20 mouse cellular contexts compared by ENCODE assay signal in the genomic region with DNA sequence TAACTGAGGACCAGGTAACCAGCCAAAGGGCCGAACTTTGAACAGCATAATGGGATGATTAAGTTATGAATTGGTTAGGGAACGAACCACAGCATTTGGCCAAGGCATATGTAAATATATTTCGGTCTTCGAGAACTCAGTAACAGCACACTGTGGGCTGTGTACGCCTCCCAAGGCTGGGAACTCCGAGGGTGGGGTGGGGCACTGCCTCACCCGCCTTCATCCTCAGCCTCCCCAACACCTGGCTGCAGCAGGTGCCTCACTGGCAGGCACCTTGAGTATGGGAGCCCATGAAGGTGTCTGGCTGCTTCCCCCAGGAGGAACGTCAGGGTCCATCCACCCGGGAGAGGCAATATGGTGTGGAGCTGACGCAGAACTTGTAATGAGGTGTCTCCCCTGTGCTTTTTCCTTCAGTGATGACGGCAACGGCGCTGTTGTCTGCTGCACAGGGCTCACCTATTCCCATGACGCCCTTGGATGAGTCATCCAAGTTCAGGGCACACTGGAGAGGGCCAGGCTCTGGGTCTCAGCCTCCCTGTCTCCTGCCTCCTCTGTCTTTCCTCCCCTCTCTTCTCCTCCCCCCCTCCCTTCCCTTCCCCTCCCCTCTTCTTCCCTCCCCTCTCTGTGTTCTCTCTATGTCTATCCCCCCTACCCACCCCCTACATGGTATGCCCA. TPM values are rescaled to one million over a fixed set of nuclear protein-coding genes. Genes with fewer than 3 reads are reported as not detected.
A peak's percentile ranks its signal among the peaks of the same experiment; 100 is the strongest.
DNase-seq lines count a peak whose midpoint lies in the region; ATAC-seq and TF ChIP-seq lines count a peak whose summit lies in the region.
"Had no signal": no experiment of that assay in that cellular context is flagged by ENCODE, and none has a peak within 500 bp of the region (broad histone marks: within the 10 kb centered on the region; RNA-seq: fewer than 3 reads in every experiment).

No protein-coding gene starts in this region.

- peak; percentile 66 for DNase-seq in heart, adult 11 months
- DNase-seq in heart, postnatal 10 days, result no peak
- DNase-seq in midbrain, embryonic 10.5 days (ENCODE audit: low spot score), result no peak
- DNase-seq in thymus, postnatal 14 days, result no peak
- no peak for DNase-seq in gastrocnemius, postnatal 14 days
- DNase-seq: cerebellum, adult 2 months; cerebellum, postnatal 10 days; embryo, embryonic 11 days; heart, adult 2 months; heart, postnatal 4 days had no signal

- no peaks in the 10 kb centered on the region for H3K27me3 ChIP-seq in midbrain, embryonic 15.5 days (replicated peaks)
- no peaks in the 10 kb centered on the region for H3K27me3 ChIP-seq in midbrain, embryonic 10.5 days (ENCODE audit: low read depth, poor library complexity, severe bottlenecking)
- no peaks in the 10 kb centered on the region for H3K27me3 ChIP-seq in intestine, postnatal 0 days (replicated peaks; ENCODE audit: control insufficient read depth, insufficient read depth, low read length)
- H3K27me3 ChIP-seq in stomach, embryonic 16.5 days (ENCODE audit: control insufficient read depth, insufficient read depth, low read length), result no peaks in the 10 kb centered on the region
- H3K27me3 ChIP-seq: embryonic facial prominence, embryonic 12.5 days; forebrain, embryonic 13.5 days; heart, embryonic 13.5 days; Patski had no signal

- H3K9me3 ChIP-seq in midbrain, embryonic 15.5 days, result no peaks in the 10 kb centered on the region
- no peaks in the 10 kb centered on the region for H3K9me3 ChIP-seq in midbrain, embryonic 10.5 days (replicated peaks)
- no peaks in the 10 kb centered on the region for H3K9me3 ChIP-seq in intestine, postnatal 0 days (ENCODE audit: control insufficient read depth)
- H3K9me3 ChIP-seq in stomach, embryonic 16.5 days (replicated peaks; ENCODE audit: control insufficient read depth, low read length), result no peaks in the 10 kb centered on the region
- H3K9me3 ChIP-seq: embryonic facial prominence, embryonic 12.5 days; forebrain, embryonic 13.5 days; heart, embryonic 13.5 days had no signal

- H3K36me3 ChIP-seq in midbrain, embryonic 15.5 days (replicated peaks), result no peaks in the 10 kb centered on the region
- H3K36me3 ChIP-seq in midbrain, embryonic 10.5 days, result no peaks in the 10 kb centered on the region
- no peaks in the 10 kb centered on the region for H3K36me3 ChIP-seq in intestine, postnatal 0 days (ENCODE audit: control insufficient read depth, insufficient read depth)
- H3K36me3 ChIP-seq in stomach, embryonic 16.5 days (ENCODE audit: control insufficient read depth, insufficient read depth, low read length), result no peaks in the 10 kb centered on the region
- H3K36me3 ChIP-seq: embryonic facial prominence, embryonic 12.5 days; heart, embryonic 13.5 days had no signal

- 0 out of 2 replicates have a peak, but pooled peaks have one; percentile 11 for ATAC-seq in midbrain, embryonic 15.5 days (replicated peaks)
- ATAC-seq in intestine, postnatal 0 days, result peak; percentile 55
- ATAC-seq in stomach, embryonic 16.5 days (ENCODE audit: insufficient read depth, low FRiP score), result peak; percentile 48; the same call in 1 of the 2 replicates
- ATAC-seq: activated CD4-positive, CD25-positive, alpha-beta regulatory T cell, adult 4 months; forebrain, embryonic 13.5 days had no signal

- no peak overlapping the region for H3K4me2 ChIP-seq in midbrain, embryonic 15.5 days
- H3K4me2 ChIP-seq in intestine, postnatal 0 days (replicated peaks; ENCODE audit: low read depth), result no peak overlapping the region
- H3K4me2 ChIP-seq in stomach, embryonic 16.5 days (ENCODE audit: low read depth, low read length), result no peak overlapping the region
- H3K4me2 ChIP-seq: embryonic facial prominence, embryonic 12.5 days; forebrain, embryonic 13.5 days; heart, embryonic 13.5 days; hindbrain, embryonic 14.5 days had no signal

- WGBS in midbrain, embryonic 15.5 days, result 86% methylated on average over 14 of the region's 14 CpGs
- WGBS in midbrain, embryonic 10.5 days, result 85% methylated on average over 14 of the region's 14 CpGs
- WGBS in intestine, postnatal 0 days, result 51% methylated on average over 14 of the region's 14 CpGs
- 70% methylated on average over 14 of the region's 14 CpGs for WGBS in stomach, embryonic 16.5 days

- TF ChIP-seq CTCF in intestine, postnatal 0 days (IDR thresholded peaks at IDR 0.05; ENCODE audit: low read depth), result no peak

- intact Hi-C loops in heart, postnatal 10 days (cut with DNase I), result no loop called here
- intact Hi-C loops in gastrocnemius, postnatal 14 days (cut with DNase I; ENCODE audit: low total_unique reads), result no loop called here

- H3K4me3 ChIP-seq in midbrain, embryonic 15.5 days, result no peak overlapping the region
- no peak overlapping the region for H3K4me3 ChIP-seq in midbrain, embryonic 10.5 days
- H3K4me3 ChIP-seq in intestine, postnatal 0 days (ENCODE audit: low read depth, low read length), result no peak overlapping the region
- H3K4me3 ChIP-seq in stomach, embryonic 16.5 days (replicated peaks; ENCODE audit: low read length), result no peak overlapping the region
- H3K4me3 ChIP-seq: embryonic facial prominence, embryonic 12.5 days; forebrain, embryonic 13.5 days; heart, adult 2 months; heart, embryonic 13.5 days had no signal

- no peak overlapping the region for H3K9ac ChIP-seq in midbrain, embryonic 15.5 days
- no peak overlapping the region for H3K9ac ChIP-seq in intestine, postnatal 0 days (ENCODE audit: low read depth, low read length)
- no peak overlapping the region for H3K9ac ChIP-seq in stomach, embryonic 16.5 days (ENCODE audit: low read length)
- H3K9ac ChIP-seq: embryonic facial prominence, embryonic 12.5 days; forebrain, embryonic 13.5 days; heart, embryonic 13.5 days; hindbrain, embryonic 14.5 days had no signal

- no peaks in the 10 kb centered on the region for H3K4me1 ChIP-seq in midbrain, embryonic 15.5 days
- no peaks in the 10 kb centered on the region for H3K4me1 ChIP-seq in midbrain, embryonic 10.5 days
- no peaks in the 10 kb centered on the region for H3K4me1 ChIP-seq in intestine, postnatal 0 days (replicated peaks; ENCODE audit: control insufficient read depth, insufficient read depth, low read length)
- peaks cover 9% of the 10 kb centered on the region; the same call in 1 of the 2 replicates for H3K4me1 ChIP-seq in stomach, embryonic 16.5 days (ENCODE audit: control insufficient read depth, insufficient read depth, low read length)
- H3K4me1 ChIP-seq: embryonic facial prominence, embryonic 12.5 days had no signal

- H3K27ac ChIP-seq in midbrain, embryonic 15.5 days, result no peak overlapping the region
- H3K27ac ChIP-seq in midbrain, embryonic 10.5 days (replicated peaks), result no peak overlapping the region
- H3K27ac ChIP-seq in intestine, postnatal 0 days (ENCODE audit: low read depth, low read length), result no peak overlapping the region
- H3K27ac ChIP-seq in stomach, embryonic 16.5 days (ENCODE audit: low read length), result no peak overlapping the region
- H3K27ac ChIP-seq: embryonic facial prominence, embryonic 12.5 days; forebrain, embryonic 13.5 days; heart, adult 2 months; heart, embryonic 13.5 days; hindbrain, embryonic 14.5 days had no signal

RNA-seq across cellular contexts. Expression of a gene that starts 22.2 kb away (rescaled TPM):
- 1 to 10 TPM in 1 of 2 experiments, not detected in 1; 1.2 TPM for total RNA-seq in heart, postnatal 10 days (2021)
- 3.7 and 4.2 TPM in 2 replicates for polyA plus RNA-seq in midbrain, embryonic 15.5 days (2015; fragmentation: Nextera tagmentation; extraction: Ambion mirVana)
- 1.6 and 1.9 TPM in 2 replicates for polyA plus RNA-seq in midbrain, embryonic 10.5 days (2016; fragmentation: Nextera tagmentation; extraction: Ambion mirVana)
- 1.2 and 1.4 TPM in 2 replicates for polyA plus RNA-seq in intestine, postnatal 0 days (2015; fragmentation: Nextera tagmentation; extraction: Ambion mirVana)
- 5.3 and 5.8 TPM in 2 replicates for polyA plus RNA-seq in stomach, embryonic 16.5 days (2015; fragmentation: Nextera tagmentation; extraction: Ambion mirVana)
- 1 to 10 TPM; 1.4 to 1.7 TPM for total RNA-seq in gastrocnemius, postnatal 14 days (2021)
- total RNA-seq: gastrocnemius, adult 8-10 months had no signal
